Mouse (Mus musculus): Measurements from ENCODE around the gene Rab3d. TPM values are rescaled to one million over a fixed set of nuclear protein-coding genes. Genes with fewer than 3 reads are reported as not detected.

Rab3d gene
- polyA plus RNA-seq, 1 experiment from 2014 or later: 9.0 TPM

- ATAC-seq (ENCODE audit: insufficient number of reproducible peaks, insufficient read depth, low FRiP score, low read depth): no peak
- WGBS: 67% methylated on average over 3 of the region's 3 CpGs
- Histone ChIP-seq H3K4me1 (ENCODE audit: control insufficient read depth in 2 of 2, insufficient read depth in 2 of 2, low read length in 2 of 2) (peaks cover 13 to 17% of the 10 kb centered on the region in 2 experiments), H3K4me2 (ENCODE audit: low read length) (no peak overlapping the region), H3K27me3 (ENCODE audit: control insufficient read depth, insufficient read depth, low read length) (no peaks in the 10 kb centered on the region), H3K4me3 (ENCODE audit: control insufficient read depth in 1 of 2, insufficient read depth in 1 of 2, low read depth in 1 of 2, low read length in 2 of 2) (no peak overlapping the region), H3K9ac (ENCODE audit: low read length) (no peak overlapping the region), H3K27ac (replicated peaks in 1 of 2; ENCODE audit: control insufficient read depth in 1 of 2, insufficient read depth in 1 of 2, low read depth in 2 of 2, low read length in 2 of 2) (no peak overlapping the region), H3K9me3 (ENCODE audit: control insufficient read depth, low read length) (no peaks in the 10 kb centered on the region), H3K36me3 (ENCODE audit: control insufficient read depth, insufficient read depth, low read length) (no peaks in the 10 kb centered on the region)
Observed at GRCm38 (mm10) chr9:21929208-21929607, 11.2 kb upstream of the Rab3d start.

GRCm38 (mm10) chr9:21927208-21927753 lies 9.3 kb upstream of the Rab3d start, which contains the start of the genes Ccdc159 and Tmem205:
Gene Ccdc159 (plus strand): TSS chr9:21927471.
Gene Tmem205 (minus strand): TSS chr9:21927556.
- no peaks in the 10 kb centered on the region for H3K9me3 ChIP-seq (ENCODE audit: control insufficient read depth, low read length)
- H3K9ac ChIP-seq (ENCODE audit: low read length): peak within 1 kb of the TSS; percentile 73
- ATAC-seq (ENCODE audit: insufficient number of reproducible peaks, insufficient read depth, low FRiP score, low read depth): peak; percentile 92
- H3K4me3 ChIP-seq (ENCODE audit: control insufficient read depth in 1 of 2, insufficient read depth in 1 of 2, low read depth in 1 of 2, low read length in 2 of 2): peak within 1 kb of the TSS; percentile 46 to 48
- peak within 1 kb of the TSS; percentile 72 for H3K4me2 ChIP-seq (ENCODE audit: low read length)
- no peaks in the 10 kb centered on the region for H3K36me3 ChIP-seq (ENCODE audit: control insufficient read depth, insufficient read depth, low read length)
- under 1% methylated on average over 28 of the region's 28 CpGs for WGBS
- peak within 1 kb of the TSS; percentile 55 to 56 for H3K27ac ChIP-seq (replicated peaks in 1 of 2; ENCODE audit: control insufficient read depth in 1 of 2, insufficient read depth in 1 of 2, low read depth in 2 of 2, low read length in 2 of 2)
- no peaks in the 10 kb centered on the region for H3K27me3 ChIP-seq (ENCODE audit: control insufficient read depth, insufficient read depth, low read length)
- peaks cover 16 to 24% of the 10 kb centered on the region in 2 experiments for H3K4me1 ChIP-seq (ENCODE audit: control insufficient read depth in 2 of 2, insufficient read depth in 2 of 2, low read length in 2 of 2)

GRCm38 (mm10) chr9:21926784-21927183 lies 8.8 kb upstream of the Rab3d start:
- WGBS: under 1% methylated on average over 6 of the region's 6 CpGs
- Histone ChIP-seq H3K4me3 (ENCODE audit: control insufficient read depth in 1 of 2, insufficient read depth in 1 of 2, low read depth in 1 of 2, low read length in 2 of 2) (peak overlapping the region; percentile 46 to 48), H3K9me3 (ENCODE audit: control insufficient read depth, low read length) (no peaks in the 10 kb centered on the region), H3K27ac (replicated peaks in 1 of 2; ENCODE audit: control insufficient read depth in 1 of 2, insufficient read depth in 1 of 2, low read depth in 2 of 2, low read length in 2 of 2) (peak overlapping the region; percentile 14 to 55), H3K4me2 (ENCODE audit: low read length) (peak overlapping the region; percentile 72), H3K36me3 (ENCODE audit: control insufficient read depth, insufficient read depth, low read length) (no peaks in the 10 kb centered on the region), H3K27me3 (ENCODE audit: control insufficient read depth, insufficient read depth, low read length) (no peaks in the 10 kb centered on the region), H3K9ac (ENCODE audit: low read length) (peak overlapping the region; percentile 73), H3K4me1 (ENCODE audit: control insufficient read depth in 2 of 2, insufficient read depth in 2 of 2, low read length in 2 of 2) (peaks cover 15 to 24% of the 10 kb centered on the region in 2 experiments)
- no peak for ATAC-seq (ENCODE audit: insufficient number of reproducible peaks, insufficient read depth, low FRiP score, low read depth)

DNA sequence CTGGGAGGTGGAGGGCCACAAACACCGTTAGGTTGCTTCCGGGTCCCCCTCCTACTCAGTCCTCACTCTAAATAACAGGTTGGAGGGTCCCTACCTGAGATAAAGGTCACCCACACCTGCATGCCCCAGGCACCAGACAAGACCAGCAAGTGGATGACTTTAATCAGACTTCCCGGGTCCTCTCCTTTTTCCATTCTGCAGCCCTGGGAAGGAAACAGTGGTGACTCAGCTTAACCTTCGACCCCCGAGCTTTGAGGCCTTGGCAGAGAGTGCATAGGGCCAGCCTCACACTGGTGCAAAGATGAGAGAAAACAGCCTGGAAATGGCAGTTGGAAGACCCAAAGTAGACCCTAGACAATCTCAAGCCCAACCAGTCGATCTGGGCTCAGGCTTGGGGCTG lies 8.2 kb upstream of the Rab3d start:
- no peak for ATAC-seq (ENCODE audit: insufficient number of reproducible peaks, insufficient read depth, low FRiP score, low read depth)
- Histone ChIP-seq H3K27me3 (ENCODE audit: control insufficient read depth, insufficient read depth, low read length) (no peaks in the 10 kb centered on the region), H3K4me2 (ENCODE audit: low read length) (peak overlapping the region; percentile 72), H3K9ac (ENCODE audit: low read length) (peak overlapping the region; percentile 39; the same call in 1 of the 2 replicates), H3K4me3 (ENCODE audit: control insufficient read depth in 1 of 2, insufficient read depth in 1 of 2, low read depth in 1 of 2, low read length in 2 of 2) (no peak overlapping the region), H3K4me1 (ENCODE audit: control insufficient read depth in 2 of 2, insufficient read depth in 2 of 2, low read length in 2 of 2) (peaks cover 13 to 24% of the 10 kb centered on the region in 2 experiments), H3K9me3 (ENCODE audit: control insufficient read depth, low read length) (no peaks in the 10 kb centered on the region), H3K27ac (replicated peaks in 1 of 2; ENCODE audit: control insufficient read depth in 1 of 2, insufficient read depth in 1 of 2, low read depth in 2 of 2, low read length in 2 of 2) (no peak overlapping the region), H3K36me3 (ENCODE audit: control insufficient read depth, insufficient read depth, low read length) (no peaks in the 10 kb centered on the region)
- 67% methylated on average over 6 of the region's 6 CpGs for WGBS

DNA sequence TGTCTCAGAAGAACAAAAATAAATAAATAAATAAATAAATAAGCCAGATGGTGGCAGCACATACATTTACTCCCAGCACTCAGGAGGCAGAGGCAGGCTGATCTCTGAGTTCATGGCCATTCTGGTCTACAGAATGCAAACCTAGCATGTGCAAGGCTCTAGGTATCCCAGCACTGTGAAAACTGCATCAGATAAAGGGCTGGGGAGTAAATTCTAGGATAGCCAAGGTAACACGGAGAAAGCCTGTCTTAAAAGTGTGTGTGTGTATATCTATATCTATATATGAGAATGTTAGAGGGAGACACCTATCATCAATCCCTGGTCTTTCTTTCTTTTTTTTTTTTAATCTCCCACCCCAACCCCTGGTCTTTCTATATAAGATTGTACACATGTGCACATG lies 7.5 kb upstream of the Rab3d start:
- no peak overlapping the region for H3K4me3 ChIP-seq (ENCODE audit: control insufficient read depth in 1 of 2, insufficient read depth in 1 of 2, low read depth in 1 of 2, low read length in 2 of 2)
- no peak overlapping the region for H3K4me2 ChIP-seq (ENCODE audit: low read length)
- ATAC-seq (ENCODE audit: insufficient number of reproducible peaks, insufficient read depth, low FRiP score, low read depth): no peak
- WGBS: 100% methylated on average over 1 of the region's 1 CpGs
- H3K27ac ChIP-seq (replicated peaks in 1 of 2; ENCODE audit: control insufficient read depth in 1 of 2, insufficient read depth in 1 of 2, low read depth in 2 of 2, low read length in 2 of 2): no peak overlapping the region
- H3K4me1 ChIP-seq (ENCODE audit: control insufficient read depth in 2 of 2, insufficient read depth in 2 of 2, low read length in 2 of 2): peaks cover 13 to 24% of the 10 kb centered on the region in 2 experiments
- no peaks in the 10 kb centered on the region for H3K36me3 ChIP-seq (ENCODE audit: control insufficient read depth, insufficient read depth, low read length)
- no peaks in the 10 kb centered on the region for H3K27me3 ChIP-seq (ENCODE audit: control insufficient read depth, insufficient read depth, low read length)
- no peak overlapping the region for H3K9ac ChIP-seq (ENCODE audit: low read length)
- H3K9me3 ChIP-seq (ENCODE audit: control insufficient read depth, low read length): no peaks in the 10 kb centered on the region

DNA sequence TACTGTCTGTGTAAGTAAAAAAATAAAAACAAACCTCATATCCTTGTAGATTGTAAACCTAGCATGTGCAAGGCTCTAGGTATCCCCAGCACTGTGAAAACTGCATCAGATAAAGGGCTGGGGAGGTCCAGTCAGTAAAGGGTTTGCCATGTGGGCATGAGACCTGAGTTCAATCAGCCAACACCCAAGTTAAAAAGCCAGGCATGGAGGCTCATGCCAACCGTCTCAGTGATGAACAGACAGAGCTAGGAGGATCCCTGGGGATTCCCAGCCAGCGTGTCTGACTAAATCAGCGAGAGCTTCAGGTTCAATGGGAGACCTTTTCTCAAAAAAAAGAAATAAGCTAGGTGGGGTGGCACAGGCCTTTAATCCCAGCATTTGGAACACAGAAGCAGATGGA lies 7.0 kb upstream of the Rab3d start:
- no peak overlapping the region for H3K4me2 ChIP-seq (ENCODE audit: low read length)
- WGBS: 97% methylated on average over 3 of the region's 3 CpGs
- H3K27ac ChIP-seq (replicated peaks in 1 of 2; ENCODE audit: control insufficient read depth in 1 of 2, insufficient read depth in 1 of 2, low read depth in 2 of 2, low read length in 2 of 2): no peak overlapping the region
- no peaks in the 10 kb centered on the region for H3K27me3 ChIP-seq (ENCODE audit: control insufficient read depth, insufficient read depth, low read length)
- no peaks in the 10 kb centered on the region for H3K9me3 ChIP-seq (ENCODE audit: control insufficient read depth, low read length)
- no peak for ATAC-seq (ENCODE audit: insufficient number of reproducible peaks, insufficient read depth, low FRiP score, low read depth)
- no peak overlapping the region for H3K4me3 ChIP-seq (ENCODE audit: control insufficient read depth in 1 of 2, insufficient read depth in 1 of 2, low read depth in 1 of 2, low read length in 2 of 2)
- no peak overlapping the region for H3K9ac ChIP-seq (ENCODE audit: low read length)
- no peaks in the 10 kb centered on the region for H3K36me3 ChIP-seq (ENCODE audit: control insufficient read depth, insufficient read depth, low read length)
- H3K4me1 ChIP-seq (ENCODE audit: control insufficient read depth in 2 of 2, insufficient read depth in 2 of 2, low read length in 2 of 2): peaks cover 13 to 24% of the 10 kb centered on the region in 2 experiments

- Histone ChIP-seq H3K4me3 (ENCODE audit: control insufficient read depth in 1 of 2, insufficient read depth in 1 of 2, low read depth in 1 of 2, low read length in 2 of 2) (no peak overlapping the region), H3K4me2 (ENCODE audit: low read length) (no peak overlapping the region), H3K9me3 (ENCODE audit: control insufficient read depth, low read length) (no peaks in the 10 kb centered on the region), H3K27ac (replicated peaks in 1 of 2; ENCODE audit: control insufficient read depth in 1 of 2, insufficient read depth in 1 of 2, low read depth in 2 of 2, low read length in 2 of 2) (peak overlapping the region; percentile 59 to 76), H3K27me3 (ENCODE audit: control insufficient read depth, insufficient read depth, low read length) (no peaks in the 10 kb centered on the region), H3K9ac (ENCODE audit: low read length) (no peak overlapping the region), H3K36me3 (ENCODE audit: control insufficient read depth, insufficient read depth, low read length) (no peaks in the 10 kb centered on the region), H3K4me1 (ENCODE audit: control insufficient read depth in 2 of 2, insufficient read depth in 2 of 2, low read length in 2 of 2) (peaks cover 13 to 24% of the 10 kb centered on the region in 2 experiments)
- WGBS: 25% methylated on average over 6 of the region's 6 CpGs
- ATAC-seq (ENCODE audit: insufficient number of reproducible peaks, insufficient read depth, low FRiP score, low read depth): peak; percentile 83
Observed at GRCm38 (mm10) chr9:21924099-21924493, 6.1 kb upstream of the Rab3d start.
